Mouse (Mus musculus): Measurements from ENCODE around the gene Tmem163. TPM values are rescaled to one million over a fixed set of nuclear protein-coding genes. Genes with fewer than 3 reads are reported as not detected.

Tmem163 gene
- polyA plus RNA-seq, 1 experiment from 2014 or later: 0.62 TPM

GRCm38 (mm10) chr1:127459015-127459451, 220.3 kb downstream of the Tmem163 start:
- Histone ChIP-seq H3K27me3 (ENCODE audit: control insufficient read depth, insufficient read depth, low read length) (no peaks in the 10 kb centered on the region), H3K4me2 (replicated peaks; ENCODE audit: low read depth, low read length) (no peak overlapping the region), H3K36me3 (ENCODE audit: control insufficient read depth, insufficient read depth, low read length) (no peaks in the 10 kb centered on the region), H3K4me3 (ENCODE audit: low read length) (no peak overlapping the region), H3K4me1 (ENCODE audit: control insufficient read depth, insufficient read depth, low read length) (peaks cover 21% of the 10 kb centered on the region), H3K27ac (ENCODE audit: low read depth, low read length) (no peak overlapping the region), H3K9ac (ENCODE audit: low read depth, low read length) (no peak overlapping the region), H3K9me3 (ENCODE audit: control insufficient read depth, low read length) (no peaks in the 10 kb centered on the region)
- peak; percentile 58 for ATAC-seq (ENCODE audit: low FRiP score, low TSS enrichment)
- 8% methylated on average over 6 of the region's 6 CpGs for WGBS

DNA sequence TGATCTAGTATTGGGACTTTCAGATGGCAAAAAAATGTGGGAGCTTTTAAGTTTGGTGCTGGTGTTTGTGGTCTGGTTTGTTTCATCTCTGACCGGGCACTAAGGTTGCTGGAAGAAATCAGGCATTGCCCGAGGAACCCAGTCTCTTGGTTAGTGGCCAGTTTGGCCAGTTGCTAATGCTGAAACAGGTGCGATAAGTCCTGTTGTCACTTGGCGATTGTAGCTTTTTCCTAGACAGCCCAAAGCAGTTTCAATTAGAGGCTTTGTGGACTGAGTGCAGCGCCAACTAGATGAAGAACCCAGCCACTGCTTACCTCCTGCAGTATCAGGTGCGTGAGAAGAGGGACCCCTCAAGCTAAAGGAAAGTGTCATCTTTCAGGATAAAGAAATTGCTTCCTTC, 226.0 kb downstream of the Tmem163 start:
- 90% methylated on average over 6 of the region's 6 CpGs for WGBS
- Histone ChIP-seq H3K27me3 (ENCODE audit: control insufficient read depth, insufficient read depth, low read length) (no peaks in the 10 kb centered on the region), H3K9ac (ENCODE audit: low read depth, low read length) (no peak overlapping the region), H3K4me2 (replicated peaks; ENCODE audit: low read depth, low read length) (no peak overlapping the region), H3K4me3 (ENCODE audit: low read length) (no peak overlapping the region), H3K4me1 (ENCODE audit: control insufficient read depth, insufficient read depth, low read length) (0 out of 2 replicates have a peak, but pooled peaks cover 2% of the 10 kb centered on the region), H3K27ac (ENCODE audit: low read depth, low read length) (no peak overlapping the region), H3K36me3 (ENCODE audit: control insufficient read depth, insufficient read depth, low read length) (no peaks in the 10 kb centered on the region; the same call in 1 of the 2 replicates), H3K9me3 (ENCODE audit: control insufficient read depth, low read length) (no peaks in the 10 kb centered on the region)
- no peak for ATAC-seq (ENCODE audit: low FRiP score, low TSS enrichment)

- no peaks in the 10 kb centered on the region; the same call in 1 of the 2 replicates for H3K36me3 ChIP-seq (ENCODE audit: control insufficient read depth, insufficient read depth, low read length)
Observed at GRCm38 (mm10) chr1:127444836-127445485, 234.4 kb downstream of the Tmem163 start.

DNA sequence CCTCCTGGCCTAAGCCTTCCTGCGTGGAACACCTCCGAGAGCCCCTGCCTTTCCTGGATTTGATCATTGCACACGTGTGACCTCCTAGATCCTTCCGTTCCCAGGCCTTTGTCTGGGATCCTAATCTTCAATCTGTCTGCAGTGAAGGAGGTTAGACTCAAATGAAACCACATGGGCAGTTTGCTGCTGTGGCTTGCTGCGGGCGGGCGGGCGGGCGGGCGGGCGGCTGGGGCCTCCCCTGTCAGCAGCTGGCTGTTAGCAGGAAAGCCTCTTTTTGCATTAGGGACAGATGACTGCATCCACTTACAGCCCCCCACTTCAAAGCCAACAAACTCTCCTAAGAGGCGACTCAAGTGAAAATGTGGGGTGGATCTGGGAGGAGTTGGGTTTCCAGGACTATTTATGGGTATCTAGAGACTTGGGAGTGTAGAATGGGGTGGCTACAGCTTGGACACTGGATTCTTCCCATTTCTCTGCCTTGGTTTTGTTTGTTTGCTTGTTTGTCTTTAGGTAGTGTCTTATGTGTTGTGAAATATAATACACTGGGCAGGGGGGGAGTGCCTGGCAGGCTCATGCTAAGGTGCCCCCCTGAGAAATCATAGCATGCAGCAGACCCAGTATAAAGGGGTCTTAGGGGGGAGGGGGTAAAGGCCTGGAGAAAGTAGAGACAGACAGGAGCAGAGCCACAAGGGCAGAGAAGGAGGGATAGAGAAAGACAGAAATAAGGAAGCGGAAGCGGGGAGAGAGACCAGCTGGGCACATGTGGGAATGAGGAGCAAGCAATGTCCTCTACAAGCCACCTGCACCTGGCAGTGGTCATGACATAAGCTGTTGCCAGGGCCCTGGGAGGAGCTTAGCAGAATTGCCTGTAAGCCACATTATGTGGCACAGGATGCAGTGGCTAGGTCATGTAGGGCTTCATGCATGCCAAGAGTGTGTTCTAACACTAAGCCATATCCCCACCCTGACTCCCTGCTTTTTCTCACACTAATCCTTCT, 236.2 kb downstream of the Tmem163 start:
- H3K9me3 ChIP-seq (ENCODE audit: control insufficient read depth, low read length): no peaks in the 10 kb centered on the region
- no peaks in the 10 kb centered on the region for H3K27me3 ChIP-seq (ENCODE audit: control insufficient read depth, insufficient read depth, low read length)
- no peaks in the 10 kb centered on the region; the same call in 1 of the 2 replicates for H3K36me3 ChIP-seq (ENCODE audit: control insufficient read depth, insufficient read depth, low read length)
- no peak overlapping the region for H3K4me3 ChIP-seq (ENCODE audit: low read length)
- 0 out of 2 replicates have a peak overlapping the region, but pooled peaks have one; percentile 4 for H3K9ac ChIP-seq (ENCODE audit: low read depth, low read length)
- ATAC-seq (ENCODE audit: low FRiP score, low TSS enrichment): peak; percentile 42
- H3K4me2 ChIP-seq (replicated peaks; ENCODE audit: low read depth, low read length): no peak overlapping the region
- WGBS: 21% methylated on average over 14 of the region's 14 CpGs
- H3K27ac ChIP-seq (ENCODE audit: low read depth, low read length): no peak overlapping the region
- H3K4me1 ChIP-seq (ENCODE audit: control insufficient read depth, insufficient read depth, low read length): peaks cover 41% of the 10 kb centered on the region

More at GRCm38 (mm10) chr1:127444836-127445485, 234.4 kb downstream of the Tmem163 start:
- Histone ChIP-seq H3K4me2 (replicated peaks; ENCODE audit: low read depth, low read length) (no peak overlapping the region), H3K4me3 (ENCODE audit: low read length) (no peak overlapping the region), H3K4me1 (ENCODE audit: control insufficient read depth, insufficient read depth, low read length) (peaks cover 36% of the 10 kb centered on the region), H3K27ac (ENCODE audit: low read depth, low read length) (no peak overlapping the region), H3K27me3 (ENCODE audit: control insufficient read depth, insufficient read depth, low read length) (no peaks in the 10 kb centered on the region), H3K9me3 (ENCODE audit: control insufficient read depth, low read length) (no peaks in the 10 kb centered on the region), H3K9ac (ENCODE audit: low read depth, low read length) (no peak overlapping the region)
- no peak for ATAC-seq (ENCODE audit: low FRiP score, low TSS enrichment)
- 45% methylated on average over 5 of the region's 5 CpGs for WGBS

- H3K27ac ChIP-seq (ENCODE audit: low read depth, low read length): no peak overlapping the region
- 36% methylated on average over 3 of the region's 3 CpGs for WGBS
- no peaks in the 10 kb centered on the region for H3K27me3 ChIP-seq (ENCODE audit: control insufficient read depth, insufficient read depth, low read length)
- H3K4me1 ChIP-seq (ENCODE audit: control insufficient read depth, insufficient read depth, low read length): peaks cover 44% of the 10 kb centered on the region
- H3K4me2 ChIP-seq (replicated peaks; ENCODE audit: low read depth, low read length): no peak overlapping the region
- H3K36me3 ChIP-seq (ENCODE audit: control insufficient read depth, insufficient read depth, low read length): no peaks in the 10 kb centered on the region; the same call in 1 of the 2 replicates
- H3K9ac ChIP-seq (ENCODE audit: low read depth, low read length): no peak overlapping the region
- no peak for ATAC-seq (ENCODE audit: low FRiP score, low TSS enrichment)
- H3K4me3 ChIP-seq (ENCODE audit: low read length): no peak overlapping the region
- no peaks in the 10 kb centered on the region for H3K9me3 ChIP-seq (ENCODE audit: control insufficient read depth, low read length)
Observed at GRCm38 (mm10) chr1:127441736-127442135, 237.6 kb downstream of the Tmem163 start.

- Histone ChIP-seq H3K4me2 (replicated peaks; ENCODE audit: low read depth, low read length) (no peak overlapping the region), H3K36me3 (ENCODE audit: control insufficient read depth, insufficient read depth, low read length) (no peaks in the 10 kb centered on the region), H3K27ac (ENCODE audit: low read depth, low read length) (no peak overlapping the region), H3K27me3 (ENCODE audit: control insufficient read depth, insufficient read depth, low read length) (no peaks in the 10 kb centered on the region), H3K4me1 (ENCODE audit: control insufficient read depth, insufficient read depth, low read length) (peaks cover 44% of the 10 kb centered on the region), H3K4me3 (ENCODE audit: low read length) (no peak overlapping the region), H3K9me3 (ENCODE audit: control insufficient read depth, low read length) (no peaks in the 10 kb centered on the region), H3K9ac (ENCODE audit: low read depth, low read length) (no peak overlapping the region)
- WGBS: 44% methylated on average over 1 of the region's 1 CpGs
- ATAC-seq (ENCODE audit: low FRiP score, low TSS enrichment): peak; percentile 40; the same call in 1 of the 2 replicates
Observed at GRCm38 (mm10) chr1:127441007-127441406, 238.3 kb downstream of the Tmem163 start.

GRCm38 (mm10) chr1:127439452-127439891, 239.9 kb downstream of the Tmem163 start:
- H3K4me2 ChIP-seq (replicated peaks; ENCODE audit: low read depth, low read length): no peak overlapping the region
- ATAC-seq (ENCODE audit: low FRiP score, low TSS enrichment): no peak
- no peaks in the 10 kb centered on the region for H3K27me3 ChIP-seq (ENCODE audit: control insufficient read depth, insufficient read depth, low read length)
- H3K9ac ChIP-seq (ENCODE audit: low read depth, low read length): no peak overlapping the region
- WGBS: 46% methylated on average over 9 of the region's 9 CpGs
- no peak overlapping the region for H3K4me3 ChIP-seq (ENCODE audit: low read length)
- peaks cover 38% of the 10 kb centered on the region for H3K4me1 ChIP-seq (ENCODE audit: control insufficient read depth, insufficient read depth, low read length)
- no peak overlapping the region for H3K27ac ChIP-seq (ENCODE audit: low read depth, low read length)
- no peaks in the 10 kb centered on the region for H3K9me3 ChIP-seq (ENCODE audit: control insufficient read depth, low read length)
- H3K36me3 ChIP-seq (ENCODE audit: control insufficient read depth, insufficient read depth, low read length): no peaks in the 10 kb centered on the region

GRCm38 (mm10) chr1:127437091-127437490, 242.3 kb downstream of the Tmem163 start:
- ATAC-seq (ENCODE audit: low FRiP score, low TSS enrichment): no peak
- no peaks in the 10 kb centered on the region for H3K36me3 ChIP-seq (ENCODE audit: control insufficient read depth, insufficient read depth, low read length)
- no peak overlapping the region for H3K9ac ChIP-seq (ENCODE audit: low read depth, low read length)
- WGBS: 63% methylated on average over 6 of the region's 6 CpGs
- no peaks in the 10 kb centered on the region for H3K27me3 ChIP-seq (ENCODE audit: control insufficient read depth, insufficient read depth, low read length)
- H3K27ac ChIP-seq (ENCODE audit: low read depth, low read length): no peak overlapping the region
- H3K4me3 ChIP-seq (ENCODE audit: low read length): no peak overlapping the region
- peaks cover 33% of the 10 kb centered on the region for H3K4me1 ChIP-seq (ENCODE audit: control insufficient read depth, insufficient read depth, low read length)
- no peaks in the 10 kb centered on the region for H3K9me3 ChIP-seq (ENCODE audit: control insufficient read depth, low read length)
- H3K4me2 ChIP-seq (replicated peaks; ENCODE audit: low read depth, low read length): no peak overlapping the region

Measured in kidney, embryonic 14.5 days (tissue).